Mouse (Mus musculus) midbrain, postnatal 0 days (tissue): Measurements from ENCODE around the gene Pigq. TPM values are rescaled to one million over a fixed set of nuclear protein-coding genes. Genes with fewer than 3 reads are reported as not detected.
A peak's percentile ranks its signal among the peaks of the same experiment; 100 is the strongest.

Experiments
- ATAC-seq: fragments of 200-750 bp; cut with Nextera tagmentation; 2 replicates; pipeline ENCODE4 v1.8.0; 2017; ENCODE audit warnings: moderate number of reproducible peaks, mild to moderate bottlenecking, moderate TSS enrichment, moderate library complexity; ENCODE audit not compliant: low FRiP score
- DNase-seq: peaks from one replicate; pipeline ENCODE4 v3.0.0-alpha.2; 2015; ENCODE audit warnings: low spot score
- H3K27ac ChIP-seq: fragments of 300-500 bp; sonication (generic); 2 replicates; pipeline ENCODE4 v1.5.1; 2014; ENCODE audit warnings: low read depth, mild to moderate bottlenecking, low read length, mixed read lengths
- H3K27me3 ChIP-seq: fragments of 300-500 bp; sonication (generic); 2 replicates; pipeline ENCODE4 v1.6.1; 2014; ENCODE audit warnings: low read length, control low read depth, mixed read lengths; ENCODE audit not compliant: insufficient read depth
- H3K36me3 ChIP-seq: fragments of 300-500 bp; sonication (generic); 2 replicates; pipeline ENCODE4 v1.6.1; 2014; ENCODE audit warnings: low read length, control low read depth, mixed read lengths; ENCODE audit not compliant: insufficient read depth
- H3K4me1 ChIP-seq: fragments of 300-500 bp; sonication (generic); 2 replicates; pipeline ENCODE4 v1.6.1; 2014; ENCODE audit warnings: mild to moderate bottlenecking, control low read depth, antibody characterized with exemption, low read length, mixed read lengths; ENCODE audit not compliant: insufficient read depth
- H3K4me2 ChIP-seq: fragments of 300-500 bp; sonication (generic); 2 replicates; pipeline ENCODE4 v1.6.1; 2014; ENCODE audit warnings: low read depth, mild to moderate bottlenecking, low read length, mixed read lengths; ENCODE audit not compliant: poor library complexity, severe bottlenecking
- H3K4me3 ChIP-seq: fragments of 300-500 bp; sonication (generic); 2 replicates; pipeline ENCODE4 v1.5.1; 2014; ENCODE audit warnings: low read depth, mild to moderate bottlenecking, low read length, moderate library complexity
- H3K9ac ChIP-seq: fragments of 300-500 bp; sonication (generic); replicated peaks from 2 replicates; pipeline ENCODE4 v1.6.1; 2014; ENCODE audit warnings: mild to moderate bottlenecking, low read length, moderate library complexity, mixed read lengths; ENCODE audit not compliant: poor library complexity, severe bottlenecking
- H3K9me3 ChIP-seq: fragments of 300-500 bp; sonication (generic); 2 replicates; pipeline ENCODE4 v1.6.1; 2016; ENCODE audit warnings: low read length, control low read depth
- CTCF ChIP-seq: IDR thresholded peaks from 2 replicates; pipeline ENCODE4 v1.5.1; 2016; ENCODE audit warnings: antibody characterized with exemption, mild to moderate bottlenecking
- WGBS: fragments of 180-500 bp; shearing (Covaris S2); extraction: QIAGEN DNeasy Blood & Tissue Kit; methylation state at CpG from one replicate; pipeline ENCODE4 v1.1.7; 2014; 5-methylcytosine and 5-hydroxymethylcytosine counted together
- polyA plus RNA-seq: library from polyadenylated mRNA; unstranded; fragments of >200 nt; fragmentation: Nextera tagmentation; extraction: Ambion mirVana; gene quantifications from 2 replicates; pipeline ENCODE4 v1.2.1, GENCODE M21; 2015
- total RNA-seq: library from RNA; depleted of rRNA; stranded (reverse); fragments of >200 nt; gene quantifications from 2 replicates; pipeline ENCODE4 v1.2.3, GENCODE M21; 2014

Gene Pigq
- total and polyA plus RNA-seq, 2 experiments from 2014 or later, result 75.4 to 111 TPM

DNA sequence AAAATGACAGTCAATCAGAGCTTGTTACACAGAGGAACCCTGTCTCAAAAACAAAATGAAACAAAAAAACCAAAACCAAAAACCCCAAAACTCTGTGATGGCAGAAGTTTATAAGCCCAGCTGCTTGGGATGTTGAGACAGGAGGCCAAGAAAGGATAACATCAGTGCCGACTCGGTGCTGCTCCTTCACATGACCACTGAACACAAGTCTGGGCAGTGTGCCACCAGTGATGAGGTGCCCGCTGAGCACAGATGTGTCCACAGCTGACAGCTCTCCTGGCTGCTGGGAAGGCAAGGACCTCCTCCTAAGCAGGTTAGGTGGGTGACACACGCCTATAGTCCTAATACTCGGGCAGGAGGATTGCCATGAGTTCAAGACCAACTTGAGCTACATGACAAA, 22.6 kb downstream of the Pigq start:
- TF ChIP-seq CTCF, result no peak
- no peak overlapping the region for H3K9ac ChIP-seq
- ATAC-seq, result no peak
- H3K4me3 ChIP-seq, result no peak overlapping the region
- H3K27ac ChIP-seq, result no peak overlapping the region
- H3K4me2 ChIP-seq, result no peak overlapping the region
- peak; percentile 12 for DNase-seq
- 80% methylated on average over 5 of the region's 5 CpGs for WGBS
- no peaks in the 10 kb centered on the region for H3K27me3 ChIP-seq
- H3K36me3 ChIP-seq, result peaks cover 11% of the 10 kb centered on the region
- no peaks in the 10 kb centered on the region for H3K9me3 ChIP-seq
- H3K4me1 ChIP-seq, result peaks cover 10% of the 10 kb centered on the region

DNA sequence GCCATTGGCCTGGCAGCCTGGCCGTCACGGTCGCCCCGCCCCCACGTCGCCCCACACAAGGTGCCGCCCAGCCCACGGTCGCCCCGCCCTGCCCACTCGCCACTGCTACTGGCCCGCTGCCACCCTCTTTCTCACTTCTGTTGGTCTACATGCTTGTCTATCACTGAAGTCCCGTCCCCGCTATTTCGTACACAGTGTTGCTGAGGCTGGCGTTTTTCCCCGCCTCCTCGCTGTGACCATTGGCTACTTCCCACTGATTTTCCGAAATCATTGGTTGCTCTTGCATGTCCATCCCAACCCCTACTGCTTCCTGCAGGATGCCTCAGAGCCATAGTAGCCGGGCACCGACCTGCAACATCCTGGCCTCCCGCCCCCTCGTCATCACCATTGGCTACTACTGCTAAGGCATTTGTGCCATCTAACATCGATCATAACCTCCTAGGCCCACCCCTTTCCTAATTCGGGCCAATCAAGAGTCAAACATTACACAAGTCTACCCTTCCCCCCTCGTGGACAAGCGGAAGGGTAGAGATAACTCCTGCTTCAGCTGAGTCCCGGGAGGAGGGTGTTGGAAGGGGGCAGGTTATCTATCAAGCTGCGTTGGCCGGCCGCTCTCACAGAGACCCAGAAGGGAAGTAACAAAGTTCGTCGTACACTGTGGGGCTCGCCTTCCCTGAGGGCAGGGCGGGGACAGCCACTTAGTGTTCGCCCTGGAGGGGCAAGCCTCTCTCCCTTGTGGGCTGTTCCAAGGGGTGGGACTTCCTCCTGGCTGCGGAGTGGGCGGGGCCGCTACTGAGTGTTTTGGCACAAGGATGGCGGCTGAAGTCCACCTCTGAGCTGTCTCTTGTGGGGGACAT, 24.7 kb downstream of the Pigq start:
- H3K4me1 ChIP-seq, result peaks cover 10% of the 10 kb centered on the region
- peak; percentile 100 for DNase-seq
- H3K4me3 ChIP-seq, result peak overlapping the region; percentile 73
- no peaks in the 10 kb centered on the region for H3K9me3 ChIP-seq
- H3K36me3 ChIP-seq, result peaks cover 8% of the 10 kb centered on the region
- WGBS, result 0% methylated on average over 34 of the region's 40 CpGs
- TF ChIP-seq CTCF, result peak; percentile 30; the same call in 1 of the 2 replicates
- peak overlapping the region; percentile 86 for H3K27ac ChIP-seq
- peak; percentile 98 for ATAC-seq
- peak overlapping the region; percentile 50 for H3K9ac ChIP-seq
- H3K27me3 ChIP-seq, result no peaks in the 10 kb centered on the region
- H3K4me2 ChIP-seq, result peak overlapping the region; percentile 63

DNA sequence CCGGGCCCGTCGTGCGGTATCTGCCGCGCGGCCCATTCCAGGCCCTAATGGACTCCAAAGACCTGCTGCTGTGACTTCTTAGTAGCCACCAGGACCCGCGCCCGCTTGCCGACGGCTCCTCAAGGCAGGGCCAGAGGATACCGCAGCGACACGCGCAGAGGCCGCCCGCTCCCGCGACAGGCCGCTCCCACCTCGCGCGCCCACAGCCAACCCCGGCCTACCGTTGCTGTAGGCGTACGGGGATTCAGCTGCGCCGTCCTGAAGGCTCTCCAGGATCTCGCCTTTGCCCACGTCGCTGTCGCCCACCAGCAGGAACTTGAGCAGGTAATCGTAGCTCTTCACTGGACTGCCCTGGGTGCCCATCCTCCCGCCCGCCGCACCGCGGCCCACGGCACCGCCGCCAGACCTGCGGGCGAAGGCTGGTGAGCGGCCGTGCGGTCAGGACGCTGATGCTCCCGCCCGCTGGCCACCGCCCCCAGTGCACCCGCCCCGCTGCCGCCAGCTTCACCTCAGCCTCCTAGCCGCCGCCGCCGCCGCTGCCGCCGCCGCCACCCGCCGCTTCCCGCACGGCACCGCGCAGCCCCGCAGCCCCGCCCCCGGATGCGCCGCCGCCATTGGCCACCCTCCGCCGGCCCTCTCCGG, 25.5 kb downstream of the Pigq start, which contains the start of gene Rab40c:
TSS of gene Rab40c (minus strand) at position 584 of the 642 bp plus-strand sequence.
- ATAC-seq (peak; percentile 12; the same call in 1 of the 2 replicates), DNase-seq (peak; percentile 28)
- Histone ChIP-seq H3K27ac (peak within 1 kb of the TSS; percentile 86), H3K27me3 (no peaks in the 10 kb centered on the region), H3K4me3 (peak within 1 kb of the TSS; percentile 73), H3K9ac (peak within 1 kb of the TSS; percentile 77), H3K4me1 (peaks cover 10% of the 10 kb centered on the region), H3K4me2 (peak within 1 kb of the TSS; percentile 63), H3K9me3 (no peaks in the 10 kb centered on the region), H3K36me3 (peaks cover 8% of the 10 kb centered on the region)
- TF ChIP-seq CTCF, result no peak
- WGBS, result under 1% methylated on average over 55 of the region's 78 CpGs

DNA sequence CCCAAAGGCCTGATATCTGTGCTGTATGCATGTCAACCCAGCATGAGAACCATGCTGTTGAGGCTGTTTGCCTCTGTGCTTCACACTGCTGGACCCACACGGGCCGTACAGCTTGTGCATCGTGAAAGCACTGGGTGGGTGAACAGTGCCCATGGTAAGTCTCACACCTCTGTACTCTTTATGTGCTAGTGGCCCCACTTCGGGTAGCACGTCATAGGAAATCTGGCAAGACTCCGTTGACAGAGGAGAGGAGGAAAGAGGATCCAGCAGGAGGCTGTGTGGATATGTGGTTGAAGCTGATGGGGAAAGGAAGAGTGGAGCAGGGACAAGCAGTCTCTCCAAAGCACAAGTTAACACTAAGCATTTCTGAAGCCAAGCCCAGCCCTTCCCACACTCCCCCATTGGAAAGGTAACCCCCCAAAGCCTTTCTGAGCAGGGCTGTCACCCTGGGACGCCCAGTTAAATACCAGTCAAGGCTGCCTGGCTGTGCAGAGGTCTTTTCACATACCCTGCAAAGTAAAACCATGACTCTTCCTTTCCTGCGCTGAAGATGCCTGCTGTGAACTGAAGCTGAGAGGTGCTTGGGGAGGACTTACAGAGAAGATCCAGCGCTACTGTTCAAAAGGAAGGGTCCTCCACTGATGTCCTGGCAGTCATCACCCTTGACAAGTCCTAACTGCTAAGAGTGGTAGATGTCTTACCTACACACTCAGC, 26.5 kb downstream of the Pigq start:
- Histone ChIP-seq H3K4me1 (peaks cover 10% of the 10 kb centered on the region), H3K9ac (peak overlapping the region; percentile 77), H3K27me3 (no peaks in the 10 kb centered on the region), H3K36me3 (peaks cover 8% of the 10 kb centered on the region), H3K27ac (0 out of 2 replicates have a peak overlapping the region, but pooled peaks have one; percentile 84), H3K4me3 (peak overlapping the region; percentile 73), H3K9me3 (no peaks in the 10 kb centered on the region), H3K4me2 (peak overlapping the region; percentile 63)
- no peak for DNase-seq
- WGBS, result 83% methylated on average over 9 of the region's 9 CpGs
- no peak for TF ChIP-seq CTCF
- no peak for ATAC-seq

DNA sequence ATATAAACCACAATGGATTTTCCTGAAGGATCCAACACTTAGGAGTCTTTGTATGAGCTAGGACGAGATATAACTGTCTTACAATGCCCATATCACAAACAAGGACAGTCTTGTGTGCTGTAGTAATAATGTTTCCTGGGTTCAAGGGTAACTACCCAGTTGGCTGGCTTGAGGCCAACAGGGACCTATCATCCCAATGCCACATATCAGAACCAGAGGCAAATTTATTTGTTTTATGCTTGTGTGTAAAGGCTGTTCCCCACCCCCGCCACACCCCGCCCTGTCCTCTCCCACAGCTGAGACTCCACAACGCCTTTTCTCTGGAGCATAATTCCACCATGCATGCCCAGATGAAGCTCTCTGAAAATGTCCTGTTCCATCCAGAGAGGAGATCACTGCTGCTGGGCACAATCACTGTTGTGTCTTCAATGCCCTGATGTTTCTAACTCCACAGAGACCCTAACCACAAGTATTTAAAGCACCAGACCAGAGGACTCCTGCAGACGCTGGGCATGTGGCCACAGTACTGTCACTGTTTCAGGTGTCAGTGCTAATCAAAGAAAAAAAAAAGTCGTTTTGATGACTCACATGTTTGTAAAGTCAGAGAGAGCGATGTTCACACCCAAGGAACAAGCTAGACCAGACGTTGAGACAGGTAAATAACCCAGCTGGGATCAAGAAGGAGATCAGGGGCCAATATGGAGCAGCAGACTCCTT, 27.6 kb downstream of the Pigq start:
- H3K9ac ChIP-seq, result peak overlapping the region; percentile 77; the same call in 1 of the 2 replicates
- H3K27me3 ChIP-seq, result no peaks in the 10 kb centered on the region
- DNase-seq (no peak), ATAC-seq (no peak)
- 89% methylated on average over 8 of the region's 8 CpGs for WGBS
- TF ChIP-seq CTCF, result no peak
- peaks cover 10% of the 10 kb centered on the region for H3K4me1 ChIP-seq
- H3K4me2 ChIP-seq, result no peak overlapping the region
- no peak overlapping the region for H3K4me3 ChIP-seq
- H3K9me3 ChIP-seq, result no peaks in the 10 kb centered on the region
- H3K27ac ChIP-seq, result no peak overlapping the region
- H3K36me3 ChIP-seq, result peaks cover 8% of the 10 kb centered on the region
